Mouse (Mus musculus) forebrain, embryonic 16.5 days (tissue): ENCODE data around the gene Gpn3. TPM values are rescaled to one million over a fixed set of nuclear protein-coding genes. Genes with fewer than 3 reads are reported as not detected.
A peak's percentile ranks its signal among the peaks of the same experiment; 100 is the strongest.

Source experiments
- ATAC-seq: fragments of 200-750 bp; cut with Nextera tagmentation; 2 replicates; pipeline ENCODE4 v1.8.0; 2017; ENCODE audit warnings: mild to moderate bottlenecking, moderate library complexity
- H3K27ac ChIP-seq: fragments of 300-500 bp; sonication (generic); 2 replicates; pipeline ENCODE4 v1.5.1; 2014; ENCODE audit warnings: low read length, control low read depth
- H3K27me3 ChIP-seq: fragments of 300-500 bp; sonication (generic); replicated peaks from 2 replicates; pipeline ENCODE4 v1.6.1; 2014; ENCODE audit warnings: low read length; ENCODE audit not compliant: control insufficient read depth, insufficient read depth
- H3K36me3 ChIP-seq: fragments of 300-500 bp; sonication (generic); 2 replicates; pipeline ENCODE4 v1.6.1; 2014; ENCODE audit not compliant: control insufficient read depth, insufficient read depth
- H3K4me1 ChIP-seq: fragments of 300-500 bp; sonication (generic); replicated peaks from 2 replicates; pipeline ENCODE4 v1.6.1; 2014; ENCODE audit warnings: low read length; ENCODE audit not compliant: control insufficient read depth, insufficient read depth
- H3K4me2 ChIP-seq: fragments of 300-500 bp; sonication (generic); 2 replicates; pipeline ENCODE4 v1.6.1; 2014; ENCODE audit warnings: mild to moderate bottlenecking, low read length, control low read depth
- H3K4me3 ChIP-seq: fragments of 300-500 bp; sonication (generic); replicated peaks from 2 replicates; pipeline ENCODE4 v1.5.1; 2014; ENCODE audit warnings: mild to moderate bottlenecking, low read length, control low read depth
- H3K9ac ChIP-seq: fragments of 300-500 bp; sonication (generic); replicated peaks from 2 replicates; pipeline ENCODE4 v1.6.1; 2014; ENCODE audit warnings: low read depth, low read length, control low read depth
- H3K9me3 ChIP-seq: fragments of 300-500 bp; sonication (generic); 2 replicates; pipeline ENCODE4 v1.6.1; 2016; ENCODE audit warnings: low read length; ENCODE audit not compliant: control insufficient read depth
- WGBS: fragments of 180-500 bp; shearing (Covaris S2); extraction: QIAGEN DNeasy Blood & Tissue Kit; methylation state at CpG from one replicate; pipeline ENCODE4 v1.1.7; 2014; 5-methylcytosine and 5-hydroxymethylcytosine counted together
- polyA plus RNA-seq: library from polyadenylated mRNA; unstranded; fragments of >200 nt; fragmentation: Nextera tagmentation; extraction: Ambion mirVana; gene quantifications from 2 replicates; pipeline ENCODE4 v1.2.1, GENCODE M21; 2015

Gpn3 gene
- polyA plus RNA-seq, 1 experiment from 2014 or later: 50.0 TPM

DNA sequence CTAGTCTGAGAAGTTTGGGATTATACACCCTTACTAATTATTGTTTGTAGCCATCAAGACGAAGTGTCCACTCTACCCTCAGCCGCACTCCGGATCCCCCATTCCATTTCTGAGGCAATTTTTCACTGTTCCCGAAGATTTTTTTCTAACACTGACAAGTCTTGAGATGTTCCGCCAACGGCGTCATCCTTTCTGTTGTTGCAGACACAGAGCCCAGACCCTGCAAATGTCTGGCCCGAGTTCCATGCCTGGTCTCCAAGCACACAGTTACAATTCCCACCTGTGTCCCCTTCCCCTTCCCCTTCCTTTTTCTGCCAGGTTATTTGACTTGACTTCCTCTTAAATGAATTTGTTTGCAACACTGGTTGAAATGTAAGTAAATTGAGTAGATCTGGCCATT, 28.2 kb downstream of the Gpn3 start:
- WGBS: 93% methylated on average over 8 of the region's 8 CpGs
- no peak for ATAC-seq
- Histone ChIP-seq H3K4me1 (peaks cover 5% of the 10 kb centered on the region; the same call in 1 of the 2 replicates), H3K27me3 (no peaks in the 10 kb centered on the region), H3K4me2 (no peak overlapping the region), H3K27ac (no peak overlapping the region), H3K36me3 (peaks cover 27% of the 10 kb centered on the region), H3K4me3 (no peak overlapping the region), H3K9ac (no peak overlapping the region), H3K9me3 (no peaks in the 10 kb centered on the region)

- Histone ChIP-seq H3K4me2 (no peak overlapping the region), H3K27me3 (no peaks in the 10 kb centered on the region), H3K27ac (no peak overlapping the region), H3K4me3 (no peak overlapping the region), H3K4me1 (peaks cover 5% of the 10 kb centered on the region; the same call in 1 of the 2 replicates), H3K9ac (no peak overlapping the region), H3K36me3 (peaks cover 34% of the 10 kb centered on the region), H3K9me3 (no peaks in the 10 kb centered on the region)
- WGBS: 85% methylated on average over 18 of the region's 18 CpGs
- ATAC-seq: no peak
Observed at GRCm38 (mm10) chr5:122400628-122401302, 29.1 kb downstream of the Gpn3 start.

- no peak for ATAC-seq
- Histone ChIP-seq H3K9ac (no peak overlapping the region), H3K4me1 (peaks cover 5% of the 10 kb centered on the region; the same call in 1 of the 2 replicates), H3K36me3 (peaks cover 38% of the 10 kb centered on the region), H3K4me3 (no peak overlapping the region), H3K27ac (no peak overlapping the region), H3K27me3 (no peaks in the 10 kb centered on the region), H3K9me3 (no peaks in the 10 kb centered on the region), H3K4me2 (no peak overlapping the region)
- 13% methylated on average over 8 of the region's 8 CpGs for WGBS
Observed at GRCm38 (mm10) chr5:122401303-122401640, 29.6 kb downstream of the Gpn3 start.

- WGBS: 68% methylated on average over 13 of the region's 13 CpGs
- Histone ChIP-seq H3K4me2 (no peak overlapping the region), H3K9ac (no peak overlapping the region), H3K27ac (no peak overlapping the region; the same call in 1 of the 2 replicates), H3K27me3 (no peaks in the 10 kb centered on the region), H3K36me3 (peaks cover 42% of the 10 kb centered on the region), H3K4me1 (peaks cover 5% of the 10 kb centered on the region; the same call in 1 of the 2 replicates), H3K9me3 (no peaks in the 10 kb centered on the region), H3K4me3 (no peak overlapping the region)
- ATAC-seq: no peak
Observed at GRCm38 (mm10) chr5:122402160-122402559, 30.5 kb downstream of the Gpn3 start.

- 79% methylated on average over 5 of the region's 5 CpGs for WGBS
- H3K27ac ChIP-seq: peak overlapping the region; percentile 56
- ATAC-seq: peak; percentile 59
Observed at GRCm38 (mm10) chr5:122402772-122403171, 31.1 kb downstream of the Gpn3 start.

GRCm38 (mm10) chr5:122403362-122403761, 31.7 kb downstream of the Gpn3 start:
- H3K27me3 ChIP-seq: no peaks in the 10 kb centered on the region
- H3K4me3 ChIP-seq: no peak overlapping the region
- no peak for ATAC-seq
- peaks cover 5% of the 10 kb centered on the region; the same call in 1 of the 2 replicates for H3K4me1 ChIP-seq
- 95% methylated on average over 12 of the region's 12 CpGs for WGBS
- H3K9ac ChIP-seq: no peak overlapping the region
- no peak overlapping the region for H3K4me2 ChIP-seq
- peaks cover 39% of the 10 kb centered on the region for H3K36me3 ChIP-seq
- no peaks in the 10 kb centered on the region for H3K9me3 ChIP-seq
- no peak overlapping the region for H3K27ac ChIP-seq

More at GRCm38 (mm10) chr5:122402772-122403171, 31.1 kb downstream of the Gpn3 start:
- peaks cover 5% of the 10 kb centered on the region; the same call in 1 of the 2 replicates for H3K4me1 ChIP-seq
- no peaks in the 10 kb centered on the region for H3K9me3 ChIP-seq
- no peak overlapping the region for H3K4me3 ChIP-seq
- H3K27me3 ChIP-seq: no peaks in the 10 kb centered on the region
- H3K4me2 ChIP-seq: no peak overlapping the region
- no peak overlapping the region for H3K9ac ChIP-seq
- H3K36me3 ChIP-seq: peaks cover 39% of the 10 kb centered on the region

DNA sequence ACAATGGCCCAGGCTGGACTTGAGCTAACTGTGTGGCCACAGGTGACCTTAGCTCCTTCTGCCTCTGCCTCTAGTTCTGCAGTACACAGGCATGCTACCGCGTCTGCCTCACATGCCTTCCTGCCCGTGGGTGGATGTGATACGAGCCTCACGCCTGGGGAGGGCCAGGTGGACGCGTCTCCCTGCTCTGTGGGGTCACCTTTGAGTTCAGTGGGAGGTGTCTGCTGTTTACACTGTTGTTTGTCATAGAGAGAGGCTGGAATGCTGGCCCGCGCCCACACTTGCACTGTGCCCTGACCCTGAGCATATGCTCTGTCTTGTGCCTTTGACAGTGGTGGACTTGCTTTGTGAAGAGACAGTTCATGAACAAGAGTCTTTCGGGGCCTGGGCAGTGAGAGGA, 33.9 kb downstream of the Gpn3 start:
- 97% methylated on average over 10 of the region's 10 CpGs for WGBS
- no peak for ATAC-seq
- H3K4me1 ChIP-seq: peaks cover 5% of the 10 kb centered on the region; the same call in 1 of the 2 replicates
- no peaks in the 10 kb centered on the region for H3K27me3 ChIP-seq
- no peak overlapping the region for H3K4me3 ChIP-seq
- H3K9ac ChIP-seq: no peak overlapping the region
- no peak overlapping the region for H3K27ac ChIP-seq
- no peak overlapping the region for H3K4me2 ChIP-seq
- peaks cover 2% of the 10 kb centered on the region; the same call in 1 of the 2 replicates for H3K9me3 ChIP-seq
- peaks cover 36% of the 10 kb centered on the region for H3K36me3 ChIP-seq

DNA sequence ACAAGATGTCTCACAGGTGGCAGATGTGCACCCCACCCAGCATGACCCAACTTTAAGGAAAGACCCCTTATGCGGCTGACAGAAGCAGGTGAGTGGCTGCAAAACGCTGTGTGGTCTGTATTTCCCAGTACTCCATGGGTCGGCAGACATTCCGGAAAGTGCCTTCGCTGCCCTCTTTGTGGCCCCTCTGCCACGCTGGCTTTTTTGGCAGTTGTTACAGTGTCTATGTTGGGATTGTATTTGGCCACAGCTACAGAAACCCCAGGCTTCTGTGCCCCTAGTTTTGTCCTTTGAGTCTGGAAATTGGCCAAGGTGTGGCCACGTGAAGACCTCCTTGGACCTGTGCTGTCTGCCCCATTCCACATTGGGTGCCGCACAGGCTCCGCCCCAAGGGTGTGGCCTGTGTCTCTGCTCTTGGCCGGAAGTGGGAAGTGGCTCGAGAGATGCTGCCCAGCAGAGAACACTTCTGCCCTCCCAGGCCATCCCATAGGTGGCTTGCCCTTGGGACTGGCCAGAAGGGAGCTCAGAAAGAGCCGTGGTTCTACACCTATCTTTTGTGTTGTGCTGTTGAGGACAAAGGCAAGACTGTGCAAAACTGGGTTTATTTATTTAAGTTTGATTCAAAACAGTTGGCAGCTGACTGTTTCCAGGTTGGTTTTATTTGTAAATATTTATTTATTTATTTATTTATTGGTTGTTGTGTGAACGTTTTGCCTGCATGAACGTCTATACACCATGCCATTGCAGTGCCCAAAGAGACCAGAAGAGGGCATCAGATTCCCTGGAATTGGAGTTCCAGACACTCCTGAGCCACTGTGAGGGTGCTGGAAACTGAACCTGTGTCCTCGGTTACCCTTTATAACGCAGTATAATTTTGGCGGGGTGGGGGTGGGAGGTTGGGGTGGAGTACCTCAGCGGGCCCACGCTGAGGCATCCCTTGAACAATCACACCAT, 38.3 kb downstream of the Gpn3 start:
- ATAC-seq: no peak
- Histone ChIP-seq H3K36me3 (peaks cover 19% of the 10 kb centered on the region), H3K27me3 (no peaks in the 10 kb centered on the region), H3K4me3 (no peak overlapping the region), H3K9me3 (peaks cover 2% of the 10 kb centered on the region; the same call in 1 of the 2 replicates), H3K4me2 (no peak overlapping the region), H3K9ac (no peak overlapping the region), H3K27ac (no peak overlapping the region), H3K4me1 (no peaks in the 10 kb centered on the region)
- 87% methylated on average over 19 of the region's 19 CpGs for WGBS

DNA sequence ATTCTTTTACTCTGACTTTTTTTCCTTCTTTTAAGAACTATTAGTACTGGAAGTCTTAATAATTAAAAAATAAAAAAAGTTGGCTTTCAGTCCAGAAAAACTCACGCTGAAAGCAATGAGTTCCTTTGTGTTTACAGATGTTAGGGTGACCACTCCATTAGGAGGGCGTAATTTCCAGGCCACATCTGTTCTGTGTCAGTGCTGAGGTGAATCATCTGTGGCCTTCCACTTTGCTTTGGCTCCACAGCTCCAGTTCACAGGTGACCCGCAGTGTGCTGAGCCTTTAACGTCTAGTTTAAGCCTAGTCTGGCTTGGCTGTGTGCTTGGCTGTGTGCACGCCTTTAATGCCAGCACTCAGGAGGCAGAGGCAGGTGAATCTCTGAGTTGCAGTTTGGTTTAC, 40.2 kb downstream of the Gpn3 start:
- Histone ChIP-seq H3K27me3 (no peaks in the 10 kb centered on the region), H3K36me3 (peaks cover 2% of the 10 kb centered on the region), H3K9me3 (peaks cover 2% of the 10 kb centered on the region; the same call in 1 of the 2 replicates), H3K4me1 (no peaks in the 10 kb centered on the region), H3K27ac (no peak overlapping the region), H3K4me3 (no peak overlapping the region), H3K9ac (no peak overlapping the region), H3K4me2 (no peak overlapping the region)
- 88% methylated on average over 5 of the region's 5 CpGs for WGBS
- no peak for ATAC-seq
